Mouse (Mus musculus) urinary bladder, postnatal 36 days (tissue): ENCODE measurements around the gene Qdpr.
A peak's percentile ranks its signal among the peaks of the same experiment; 100 is the strongest.
"Not testable (repeated sequence)": the region's sequence is repeated elsewhere in the genome, so short reads cannot be mapped to it uniquely, and the experiment has no call there.

Experiments
- DNase-seq, 2 experiments: peaks; one replicate each; pipeline ENCODE4 v3.0.0; 2022; ENCODE audit warnings: low spot score in 2 of 2, mixed read lengths in 1 of 2

Qdpr gene

GRCm38 (mm10) chr5:45453451-45453850 is 3.4 kb upstream of the Qdpr start, which contains the start of gene Clrn2:
Gene Clrn2 (plus strand): TSS chr5:45453751.
- DNase-seq, result no peak

- DNase-seq, result no peak
Observed at GRCm38 (mm10) chr5:45449206-45449605, 830 bp downstream of the Qdpr start.

GRCm38 (mm10) chr5:45448676-45449075 is 1.4 kb downstream of the Qdpr start:
- no peak for DNase-seq

GRCm38 (mm10) chr5:45444130-45444832 is 5.8 kb downstream of the Qdpr start:
- no peak for DNase-seq

- DNase-seq, result no peak
Observed at GRCm38 (mm10) chr5:45441745-45442144, 8.3 kb downstream of the Qdpr start.

GRCm38 (mm10) chr5:45441124-45441523 is 8.9 kb downstream of the Qdpr start:
- no peak for DNase-seq

GRCm38 (mm10) chr5:45438301-45438700 is 11.7 kb downstream of the Qdpr start:
- no peak for DNase-seq

GRCm38 (mm10) chr5:45437826-45438225 is 12.2 kb downstream of the Qdpr start:
- no peak for DNase-seq

- DNase-seq, result no peak
Observed at GRCm38 (mm10) chr5:45435967-45436950, 13.8 kb downstream of the Qdpr start.

- DNase-seq, result no peak
Observed at GRCm38 (mm10) chr5:45427891-45428290, 22.1 kb downstream of the Qdpr start.

GRCm38 (mm10) chr5:45426416-45427034 is 23.5 kb downstream of the Qdpr start:
- no peak for DNase-seq

GRCm38 (mm10) chr5:45425771-45426170 is 24.3 kb downstream of the Qdpr start:
- not testable (repeated sequence) for DNase-seq

- DNase-seq, result peak; percentile 13 to 16
Observed at GRCm38 (mm10) chr5:45424021-45424886, 25.8 kb downstream of the Qdpr start.

GRCm38 (mm10) chr5:45421881-45422844 is 27.9 kb downstream of the Qdpr start:
- no peak for DNase-seq

GRCm38 (mm10) chr5:45419841-45420638 is 30.0 kb downstream of the Qdpr start:
- no peak for DNase-seq

- DNase-seq, result no peak
Observed at GRCm38 (mm10) chr5:45417859-45418443, 32.1 kb downstream of the Qdpr start.

- DNase-seq, result no peak
Observed at GRCm38 (mm10) chr5:45416478-45416877, 33.6 kb downstream of the Qdpr start.

- DNase-seq, result no peak
Observed at GRCm38 (mm10) chr5:45406129-45406528, 43.9 kb downstream of the Qdpr start.

- peak; percentile 49 to 69 for DNase-seq
Observed at GRCm38 (mm10) chr5:45402632-45403031, 47.4 kb downstream of the Qdpr start.
